Comparison of ENCODE assay signal across 9 mouse cellular contexts in the genomic region with DNA sequence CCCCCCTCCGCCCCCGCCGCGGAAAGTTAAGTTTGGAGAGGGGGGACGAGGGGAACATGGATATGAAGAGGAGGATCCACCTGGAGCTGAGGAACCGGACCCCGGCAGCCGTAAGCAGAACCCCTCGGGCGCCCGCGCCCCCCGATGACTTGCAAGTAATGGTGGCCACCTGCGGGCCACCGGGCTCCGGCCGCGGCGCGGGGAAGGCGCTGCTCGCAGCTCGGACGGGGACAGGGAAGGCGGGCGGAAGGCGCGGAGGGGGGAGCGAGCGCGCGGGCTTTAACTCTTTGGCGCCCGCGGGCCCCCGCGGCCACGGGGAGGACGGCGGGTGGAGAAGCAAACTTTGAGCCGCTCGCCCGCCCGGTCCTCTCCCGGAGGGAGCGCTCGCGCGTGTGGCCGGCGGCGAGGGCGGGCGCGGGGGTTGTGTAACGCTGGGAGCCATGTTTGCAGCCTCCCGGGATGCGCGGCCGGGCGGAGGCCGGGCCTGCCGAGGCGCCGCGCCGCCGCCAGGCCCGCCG. TPM values are rescaled to one million over a fixed set of nuclear protein-coding genes. Genes with fewer than 3 reads are reported as not detected.
DNase-seq lines count a peak whose midpoint lies in the region; ATAC-seq and TF ChIP-seq lines count a peak whose summit lies in the region.
"Had no signal": no experiment of that assay in that cellular context is flagged by ENCODE, and none has a peak within 500 bp of the region (broad histone marks: within the 10 kb centered on the region; RNA-seq: fewer than 3 reads in every experiment).

No protein-coding gene starts in this region.

- CTCF ChIA-PET in Patski (lab: Charles Lee): interaction anchor here (1.2 kb wide), 1 partner anchor 61 kb away, joined by 4 read pairs; no protein-coding TSS in a partner anchor

- DNase-seq in Patski (ENCODE audit: low read depth, low spot score): no peak
- peak; percentile 85 for DNase-seq in cerebellum, adult 9-11 months
- peak; percentile 71 for DNase-seq in gastrocnemius, adult 18-20 months (ENCODE audit: low spot score)
- DNase-seq in hindbrain, postnatal 0 days (ENCODE audit: low spot score): peak; percentile 73
- DNase-seq in left cerebral cortex, postnatal 10 days (ENCODE audit: extremely low spot score in 1 of 2, low spot score in 2 of 2): peak; percentile 59 to 83
- peak; percentile 84 for DNase-seq in right cerebral cortex, postnatal 25 days
- peak; percentile 66 to 72 for DNase-seq in urinary bladder, postnatal 4 days (ENCODE audit: low spot score in 2 of 2)

- H3K4me1 ChIP-seq in hindbrain, postnatal 0 days (ENCODE audit: insufficient read depth, low read length): peaks cover 14% of the 10 kb centered on the region
- H3K4me1 ChIP-seq in megakaryocyte, embryonic 14.5 days: peaks cover 75% of the 10 kb centered on the region

- peak overlapping the region; percentile 96 for H3K27ac ChIP-seq in hindbrain, postnatal 0 days

- H3K4me2 ChIP-seq in hindbrain, postnatal 0 days (ENCODE audit: low read depth, low read length): peak overlapping the region; percentile 70

- no peaks in the 10 kb centered on the region for H3K36me3 ChIP-seq in hindbrain, postnatal 0 days (ENCODE audit: insufficient read depth, low read length)
- H3K36me3 ChIP-seq in megakaryocyte, embryonic 14.5 days (replicated peaks; ENCODE audit: low read length): peaks cover 8% of the 10 kb centered on the region

- H3K4me3 ChIP-seq in hindbrain, postnatal 0 days (ENCODE audit: low read length): peak overlapping the region; percentile 88
- H3K4me3 ChIP-seq in megakaryocyte, embryonic 14.5 days (replicated peaks): peak overlapping the region; percentile 94

- intact Hi-C loops in left cerebral cortex, postnatal 10 days (cut with DNase I): loop anchor here (5.0 kb wide), 1 partner anchor 59 kb away; no protein-coding TSS in a partner anchor

- TF ChIP-seq CTCF in Patski (IDR thresholded peaks at IDR 0.05): no peak
- no peak for TF ChIP-seq CTCF in hindbrain, postnatal 0 days (IDR thresholded peaks at IDR 0.05; ENCODE audit: low read depth)

- WGBS in hindbrain, postnatal 0 days: under 1% methylated on average over 31 of the region's 70 CpGs

- no peaks in the 10 kb centered on the region for H3K9me3 ChIP-seq in hindbrain, postnatal 0 days (ENCODE audit: low read length)
- H3K9me3 ChIP-seq in megakaryocyte, embryonic 14.5 days: no peaks in the 10 kb centered on the region

- no peaks in the 10 kb centered on the region for H3K27me3 ChIP-seq in Patski
- H3K27me3 ChIP-seq in hindbrain, postnatal 0 days (ENCODE audit: insufficient read depth, low read length): no peaks in the 10 kb centered on the region
- no peaks in the 10 kb centered on the region for H3K27me3 ChIP-seq in megakaryocyte, embryonic 14.5 days (replicated peaks)

- peak; percentile 20 for ATAC-seq in Patski
- ATAC-seq in hindbrain, postnatal 0 days: peak; percentile 32

- peak overlapping the region; percentile 93 for H3K9ac ChIP-seq in hindbrain, postnatal 0 days (replicated peaks; ENCODE audit: low read length)

- in situ Hi-C loops in Patski (cut with MboI; ENCODE audit: low pct_unique_long_range_greater_than_20kb): no loop called here

- POLR2A ChIA-PET in Patski (lab: Charles Lee): interaction anchor here (1.0 kb wide), 1 partner anchor 62 kb away, joined by 5 read pairs; a partner anchor contains a TSS

RNA-seq across cellular contexts. Expression of a gene that starts 0.6 kb away (rescaled TPM):
- polyA plus RNA-seq in Patski (2021): 183 TPM
- 10 to 100 TPM; 63.2 to 66.2 TPM for total RNA-seq in gastrocnemius, adult 18-20 months (2021)
- total RNA-seq in hindbrain, postnatal 0 days (2014; rRNA removed): 0.40 and 2.3 TPM in 2 replicates
- polyA plus RNA-seq in hindbrain, postnatal 0 days (2015; fragmentation: Nextera tagmentation; extraction: Ambion mirVana): 68.7 and 78.9 TPM in 2 replicates
- 10 to 100 TPM; 52.0 to 52.7 TPM for total RNA-seq in left cerebral cortex, postnatal 10 days (2021)
- polyA plus RNA-seq in megakaryocyte, embryonic 14.5 days (2012; ENCODE audit: insufficient read depth, low replicate concordance): 638 and 1,212 TPM in 2 replicates

RNA-seq across cellular contexts. Expression of a gene that starts 37.7 kb away (rescaled TPM):
- 51.0 TPM for polyA plus RNA-seq in Patski (2021)
- 10 to 100 TPM; 17.6 to 19.9 TPM for total RNA-seq in gastrocnemius, adult 18-20 months (2021)
- 80.2 and 85.9 TPM in 2 replicates for total RNA-seq in hindbrain, postnatal 0 days (2014; rRNA removed)
- polyA plus RNA-seq in hindbrain, postnatal 0 days (2015; fragmentation: Nextera tagmentation; extraction: Ambion mirVana): 57.6 and 60.4 TPM in 2 replicates
- total RNA-seq in left cerebral cortex, postnatal 10 days (2021): 10 to 100 TPM; 30.7 to 35.0 TPM
- polyA plus RNA-seq in megakaryocyte, embryonic 14.5 days (2012; ENCODE audit: insufficient read depth, low replicate concordance): 34.0 and 67.2 TPM in 2 replicates

RNA-seq across cellular contexts. Expression of a gene that starts 38.0 kb away (rescaled TPM):
- not detected for polyA plus RNA-seq in Patski (2021)
- not detected for total RNA-seq in gastrocnemius, adult 18-20 months (2021)
- not detected in 2 replicates for total RNA-seq in hindbrain, postnatal 0 days (2014; rRNA removed)
- polyA plus RNA-seq in hindbrain, postnatal 0 days (2015; fragmentation: Nextera tagmentation; extraction: Ambion mirVana): not detected in 2 replicates
- not detected for total RNA-seq in left cerebral cortex, postnatal 10 days (2021)
- polyA plus RNA-seq in megakaryocyte, embryonic 14.5 days (2012; ENCODE audit: insufficient read depth, low replicate concordance): 5.5 and 13.1 TPM in 2 replicates
- total RNA-seq: layer of hippocampus, postnatal 14 days had no signal

Comparison
In these comparisons a context has a peak if more than half of its experiments do, and no peak if none do; other contexts are left out.
1. RNA of a gene that starts 0.6 kb away (total RNA-seq): 63.2 to 66.2 TPM in gastrocnemius, adult 18-20 months and 52.0 to 52.7 TPM in left cerebral cortex, postnatal 10 days; 0.40 to 2.3 TPM in hindbrain, postnatal 0 days; every median in the first group is over 10 times any median in the second.